Mouse (Mus musculus) heart, postnatal 25 days (tissue): ENCODE measurements around the gene Ccdc186. TPM values are rescaled to one million over a fixed set of nuclear protein-coding genes. Genes with fewer than 3 reads are reported as not detected.
"Not testable (repeated sequence)": the region's sequence is repeated elsewhere in the genome, so short reads cannot be mapped to it uniquely, and the experiment has no call there.

ENCODE experiments used
- DNase-seq: peaks from one replicate; pipeline ENCODE4 v3.0.0; 2022; ENCODE audit warnings: low spot score
- intact Hi-C: fragments of 180-260 bp; cut with DNase I; formaldehyde crosslinking; loops from one replicate; pipeline ENCODE4 v1.15.1; 2025
- total RNA-seq, 2 experiments: library from RNA; stranded (reverse); gene quantifications; 2 replicates each; pipeline ENCODE4 v1.2.3; 2021

Gene Ccdc186
- total RNA-seq, 2 experiments from 2014 or later = 26.0 to 30.7 TPM

DNA sequence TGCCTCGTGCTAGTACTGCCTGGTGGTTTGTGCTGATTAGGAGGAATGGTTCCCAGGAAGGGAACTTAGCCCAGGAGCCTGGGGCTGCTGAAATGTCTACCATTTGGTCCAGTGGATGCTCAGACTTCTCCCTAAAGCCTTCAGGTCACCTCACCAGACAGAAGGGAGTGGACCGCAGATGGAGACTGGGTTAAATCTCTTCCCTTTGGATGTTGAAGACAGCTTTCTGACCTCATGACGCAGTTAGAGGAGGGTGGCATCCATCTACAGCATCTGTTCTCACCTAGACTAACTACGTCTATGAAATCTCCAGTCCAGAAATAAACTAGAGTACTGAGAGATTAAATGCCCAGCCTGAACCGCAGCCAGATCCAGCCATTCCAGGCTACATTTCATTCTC, 60.9 kb downstream of the Ccdc186 start:
- intact Hi-C loops = no loop called here
- no peak for DNase-seq

DNA sequence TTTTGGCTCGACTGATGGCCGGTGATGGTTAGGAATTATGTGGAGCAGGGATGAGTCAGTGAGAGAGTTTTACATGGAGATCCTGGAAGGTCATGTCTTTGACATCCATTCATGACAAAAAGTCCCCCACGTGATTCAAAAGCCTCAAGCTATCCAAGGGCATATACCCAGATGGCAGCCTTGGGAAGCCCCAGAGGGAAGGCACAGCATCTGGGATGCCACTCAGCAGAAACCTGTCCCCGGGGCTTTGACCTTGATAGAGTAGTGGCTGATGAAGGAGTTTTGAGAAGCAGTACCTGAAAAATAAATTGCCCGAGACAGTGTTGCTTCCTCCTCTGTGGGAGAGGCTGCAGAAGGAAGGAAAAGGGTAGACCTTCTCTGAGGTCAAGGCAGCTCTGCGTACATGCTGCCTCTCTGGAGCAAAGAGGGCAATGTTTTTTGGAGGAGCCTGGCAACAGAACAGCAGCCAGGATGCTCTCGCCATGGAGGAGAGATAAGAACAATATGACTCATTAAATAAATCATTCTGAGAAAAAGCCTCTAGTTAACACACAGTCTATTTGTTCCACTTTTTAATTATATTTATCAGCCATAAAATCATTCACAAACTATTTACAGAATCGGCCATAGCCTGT, 61.6 kb downstream of the Ccdc186 start:
- DNase-seq = no peak
- intact Hi-C loops = no loop called here

DNA sequence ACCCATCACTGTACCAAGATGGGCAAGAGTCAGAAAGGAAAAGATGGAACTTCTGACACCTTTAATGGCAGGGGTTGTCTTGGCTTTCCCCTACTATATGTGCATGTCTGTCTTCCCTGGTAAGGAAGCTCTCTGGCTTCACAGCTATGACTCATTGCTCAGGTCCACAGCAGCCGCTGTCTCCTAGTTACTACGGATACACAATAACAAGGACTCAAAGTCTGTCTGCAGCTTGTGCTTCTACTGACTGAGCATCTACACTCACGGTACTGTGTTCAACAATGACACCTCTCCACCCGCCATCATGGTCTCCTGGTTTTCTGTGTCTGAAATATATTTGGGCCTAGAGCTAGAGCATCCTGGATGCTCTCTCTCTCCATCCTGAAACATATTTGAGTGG, 62.2 kb downstream of the Ccdc186 start:
- intact Hi-C loops = no loop called here
- DNase-seq = no peak

DNA sequence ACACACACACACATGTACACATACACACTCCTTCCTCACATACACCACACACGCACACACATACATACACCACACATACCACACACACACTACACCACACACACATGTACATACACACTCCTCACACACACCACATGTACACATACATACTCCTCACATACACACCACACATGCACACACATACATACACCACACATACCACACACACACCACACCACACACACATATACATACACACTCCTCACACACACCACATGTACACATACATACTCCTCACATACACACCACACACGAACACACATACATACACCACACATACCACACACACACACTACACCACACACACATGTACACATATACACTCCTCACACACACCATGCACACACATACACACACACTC, 63.7 kb downstream of the Ccdc186 start:
- intact Hi-C loops = no loop called here
- no peak for DNase-seq

DNA sequence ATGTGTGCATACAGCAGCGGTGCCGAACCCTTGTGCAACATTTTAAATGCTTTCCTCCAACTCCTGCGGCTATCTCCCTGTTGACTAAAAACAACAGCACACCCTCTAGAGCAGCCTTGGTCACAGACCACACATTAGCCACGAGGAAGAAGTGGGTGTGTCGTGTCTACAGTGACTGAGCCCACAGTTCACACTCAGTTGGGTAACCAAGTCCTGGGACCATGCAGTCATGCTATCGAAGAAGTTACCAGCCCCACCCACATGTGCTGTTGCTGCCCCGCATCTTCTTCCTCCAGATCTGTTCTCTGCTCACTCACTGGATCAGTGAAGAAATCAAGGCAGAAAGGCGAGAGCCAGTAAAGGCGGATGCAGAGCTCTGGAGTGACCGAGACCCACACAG, 65.6 kb downstream of the Ccdc186 start:
- intact Hi-C loops = no loop called here
- no peak for DNase-seq

DNA sequence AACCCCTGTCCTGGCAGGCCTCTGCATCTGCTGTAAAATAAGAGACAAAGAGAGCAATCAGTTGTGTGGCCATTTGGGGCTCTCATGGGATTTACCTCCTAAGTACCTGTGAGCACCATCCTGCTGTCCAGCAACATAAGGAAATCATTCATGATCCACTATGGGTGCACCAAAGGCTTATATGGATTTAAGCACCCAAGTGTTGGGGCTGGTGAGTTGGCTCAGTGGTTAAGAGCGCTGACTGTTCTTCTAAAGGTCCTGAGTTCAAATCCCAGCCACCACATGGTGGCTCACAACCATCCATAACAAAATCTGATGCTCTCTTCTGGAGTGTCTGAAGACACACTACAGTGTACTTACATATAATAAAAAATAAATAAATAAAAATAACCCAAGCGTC, 67.5 kb downstream of the Ccdc186 start:
- DNase-seq, intact Hi-C loops: not testable (repeated sequence)

DNA sequence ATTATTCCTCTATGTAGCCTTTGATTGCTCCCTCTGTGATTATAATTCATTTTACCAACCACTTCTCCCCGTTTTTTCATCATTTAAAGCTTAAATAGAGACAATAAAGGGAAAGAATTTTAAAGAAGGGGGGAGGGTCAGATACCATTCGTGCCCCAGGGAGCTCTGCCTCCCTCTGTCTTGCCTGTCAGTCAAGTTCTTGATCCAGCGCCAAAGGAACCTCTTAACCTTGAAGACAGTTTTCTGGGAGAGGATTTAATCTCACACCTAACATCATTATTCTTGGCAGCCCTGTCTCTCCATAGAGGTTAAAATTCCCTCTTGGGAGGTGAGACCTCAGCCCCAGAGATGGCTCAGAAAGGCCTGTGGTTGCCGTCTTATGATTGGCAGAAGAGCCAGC, 71.3 kb downstream of the Ccdc186 start:
- no peak for DNase-seq
- intact Hi-C loops = no loop called here

DNA sequence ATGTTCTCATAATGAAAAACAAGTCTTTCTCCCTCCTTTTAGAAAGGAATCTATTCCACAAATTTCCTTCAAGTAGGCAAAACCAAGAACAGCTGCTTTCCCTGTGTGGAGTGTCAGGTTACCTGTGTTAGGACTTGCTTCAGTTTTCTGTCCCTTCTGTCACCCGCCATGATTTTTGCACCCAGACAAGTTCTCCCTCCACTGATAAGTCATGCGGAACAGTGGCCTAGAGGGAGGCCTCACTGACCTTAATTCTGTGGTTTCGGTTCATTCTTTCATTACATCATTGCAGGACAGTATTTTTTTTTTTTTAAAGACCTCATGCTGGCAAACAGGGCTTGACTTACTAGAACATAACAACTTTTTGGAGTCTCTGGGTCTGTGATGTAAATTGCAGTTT, 72.6 kb downstream of the Ccdc186 start:
- intact Hi-C loops = no loop called here

DNA sequence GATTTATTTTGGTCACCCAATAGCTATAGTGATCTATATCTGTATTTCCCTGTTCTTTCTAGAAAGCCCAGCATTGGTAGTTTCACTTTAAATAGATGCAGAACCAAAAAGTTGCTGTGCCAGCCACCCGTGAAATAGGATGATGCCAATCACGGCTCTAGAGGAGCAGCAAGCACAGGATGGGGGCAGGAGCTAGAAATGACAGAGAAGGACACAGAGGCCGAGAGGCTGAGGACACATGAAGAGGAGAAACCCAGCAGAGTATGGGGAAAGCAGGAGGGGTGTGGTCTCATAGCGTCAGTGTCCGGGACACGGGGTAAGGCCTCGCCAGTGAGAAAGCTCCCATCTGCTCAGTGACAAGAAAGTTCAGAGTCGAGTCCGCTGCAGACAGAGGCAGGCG, 74.1 kb downstream of the Ccdc186 start:
- no peak for DNase-seq
- intact Hi-C loops = loop anchor here (2.0 kb wide), 1 partner anchor 27 kb away; no protein-coding TSS in a partner anchor

More for the DNA sequence above, 72.6 kb downstream of the Ccdc186 start:
- no peak for DNase-seq

DNA sequence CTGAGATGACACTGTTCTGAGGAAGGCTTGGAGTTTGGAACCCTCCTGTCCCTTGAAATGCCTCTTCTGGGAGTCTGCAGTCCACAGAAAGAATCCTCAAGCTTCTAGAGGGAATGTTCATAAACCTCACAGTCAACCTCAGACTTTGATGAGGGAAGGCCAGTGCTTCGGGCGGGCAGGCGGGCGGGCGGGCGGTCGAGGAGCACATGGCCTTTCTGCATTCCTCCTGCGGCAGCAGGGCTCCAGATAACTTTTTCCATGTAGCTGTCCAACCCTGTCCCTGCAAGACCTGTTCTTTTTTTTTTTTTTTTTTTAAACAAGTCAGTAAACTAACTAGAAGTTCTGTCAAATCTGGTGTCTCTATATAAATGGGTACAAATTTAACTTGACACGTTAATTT, 75.4 kb downstream of the Ccdc186 start:
- no peak for DNase-seq

DNA sequence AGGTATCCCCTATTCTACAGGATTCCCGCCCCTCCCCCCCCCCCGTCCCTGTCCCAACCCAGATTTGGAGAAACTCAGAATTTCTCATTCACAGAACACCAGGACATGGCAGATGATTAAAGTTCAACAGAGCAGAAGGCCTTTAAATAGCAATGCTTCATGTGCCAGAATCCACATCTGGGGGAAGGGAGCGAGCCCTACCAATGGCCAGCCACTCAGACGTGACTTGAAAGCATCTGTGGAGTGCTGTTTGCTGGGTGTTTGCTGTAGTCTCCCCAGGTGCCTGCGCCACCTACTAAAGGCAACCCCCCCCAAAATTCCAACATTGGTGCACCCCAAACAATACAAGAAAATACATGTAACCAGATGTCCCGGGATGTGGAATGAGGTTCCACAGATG, 76.5 kb downstream of the Ccdc186 start:
- intact Hi-C loops = no loop called here
- no peak for DNase-seq

More for the DNA sequence above, 75.4 kb downstream of the Ccdc186 start:
- intact Hi-C loops = loop anchor here (2.0 kb wide), 1 partner anchor 28 kb away; no protein-coding TSS in a partner anchor

DNA sequence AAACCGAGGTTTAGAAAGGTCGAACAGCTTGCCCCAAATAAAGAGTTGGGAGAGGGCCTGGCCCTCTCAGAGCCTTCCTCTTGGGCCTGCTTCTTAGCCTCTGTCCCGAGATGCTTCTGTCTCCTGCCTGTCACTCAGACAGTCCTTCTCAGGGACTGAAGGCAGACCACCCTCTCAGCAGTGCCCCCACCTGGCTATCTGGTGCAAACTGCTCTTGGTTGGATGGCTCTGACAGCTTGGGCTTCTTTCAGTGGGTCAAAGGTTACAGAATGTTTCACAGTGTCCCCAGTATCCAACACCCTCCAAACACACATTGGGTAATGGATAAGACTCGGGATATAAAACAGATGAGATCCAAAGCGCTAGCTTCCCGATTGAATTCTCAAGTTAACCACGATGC, 76.9 kb downstream of the Ccdc186 start:
- intact Hi-C loops = no loop called here
- DNase-seq = no peak

Other genes starting within 250 kb of the Ccdc186 start
- gene Adrb1, start 100.0 kb downstream of the Ccdc186 start, total RNA-seq = 10 to 100 TPM; 24.3 to 30.9 TPM
- gene Tdrd1, start 4.0 kb upstream of the Ccdc186 start, total RNA-seq = under 1 TPM in 1 of 2 experiments, not detected in 1; 0.06 TPM
- gene Vwa2, start 52.1 kb upstream of the Ccdc186 start, total RNA-seq = not detected
- 1 to 10 TPM; 5.0 to 5.7 TPM for gene Afap1l2, start 186.0 kb upstream of the Ccdc186 start, total RNA-seq